Comparison of ENCODE assay signal across 15 mouse cellular contexts in the genomic region with DNA sequence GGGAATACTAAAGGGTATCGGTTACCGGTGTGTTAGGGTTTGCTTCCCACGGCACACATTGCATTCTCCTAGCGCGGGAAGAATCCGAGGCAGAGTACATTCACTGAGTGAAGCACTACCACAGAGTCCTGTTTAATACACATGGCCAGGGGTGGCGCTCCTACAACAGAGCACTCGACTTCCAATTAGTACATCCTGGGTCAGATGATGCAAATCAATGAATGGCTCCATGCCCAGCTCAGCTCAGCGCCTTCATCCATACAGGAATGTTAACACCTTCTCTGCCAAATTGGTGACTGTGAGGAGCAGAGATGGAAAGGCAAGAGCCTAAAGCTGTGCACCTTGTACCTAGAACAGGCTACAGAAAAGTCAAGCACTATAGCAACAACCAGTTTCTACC.
DNase-seq lines count a peak whose midpoint lies in the region.
"Had no signal": no experiment of that assay in that cellular context is flagged by ENCODE, and none has a peak within 500 bp of the region (broad histone marks: within the 10 kb centered on the region; RNA-seq: fewer than 3 reads in every experiment).

No protein-coding gene starts in this region.

- intact Hi-C loops in left cerebral cortex, postnatal 10 days (cut with DNase I) = no loop called here

- DNase-seq in cerebellum, postnatal 14 days = peak; percentile 36 to 64
- no peak for DNase-seq in cerebellum, adult 9-10 months
- peak; percentile 31 to 36 for DNase-seq in left cerebral cortex, postnatal 10 days (ENCODE audit: extremely low spot score in 1 of 2, low spot score in 2 of 2)
- DNase-seq in left cerebral cortex, adult 11 months (ENCODE audit: low spot score) = no peak
- peak; percentile 60 to 65 for DNase-seq in right cerebral cortex, postnatal 10 days (ENCODE audit: low spot score in 2 of 2)
- DNase-seq in right cerebral cortex, adult 2 months (ENCODE audit: low spot score in 2 of 2) = no peak
- no peak for DNase-seq in ovary, postnatal 10 days (ENCODE audit: low spot score)
- no peak for DNase-seq in adrenal gland, adult 2 months
- DNase-seq: adrenal gland, postnatal 10 days; gastrocnemius, postnatal 14 days; kidney, adult 11 months; kidney, postnatal 14 days; lung, adult 2 months; spleen, adult 18-20 months; thymus, postnatal 25 days had no signal

Comparison
In these comparisons a context has a peak if more than half of its experiments do, and no peak if none do; other contexts are left out.
1. DNase-seq: peak in cerebellum, postnatal 14 days (2 of 2), left cerebral cortex, postnatal 10 days (2 of 2) and right cerebral cortex, postnatal 10 days (2 of 2); none in cerebellum, adult 9-10 months (single experiment), left cerebral cortex, adult 11 months (single experiment), right cerebral cortex, adult 2 months (0 of 2), ovary, postnatal 10 days (single experiment) and adrenal gland, adult 2 months (single experiment).